Mouse (Mus musculus): ENCODE measurements around the gene 4933417A18Rik.

- TF ChIP-seq CTCF (IDR thresholded peaks at IDR 0.05; ENCODE audit: insufficient read depth, low read length) (no peak), POLR2A (IDR thresholded peaks at IDR 0.05; ENCODE audit: borderline replicate concordance, extremely low read depth, low read depth, low read length) (no peak)
Measured at GRCm38 (mm10) chr13:34993595-34993982, 69.4 kb downstream of the 4933417A18Rik start.

Data from lung, adult 2 months (tissue).